Mouse (Mus musculus) left cerebral cortex, adult 6 months (tissue): ENCODE data around the gene Rasip1. TPM values are rescaled to one million over a fixed set of nuclear protein-coding genes. Genes with fewer than 3 reads are reported as not detected.

Source experiments
- long read RNA-seq, 2 experiments: library from polyadenylated mRNA; unstranded; transcript quantifications; one replicate each; pipeline ENCODE4 v2.0.0; 2019 to 2020
- polyA plus RNA-seq: library from polyadenylated mRNA; unstranded; fragments of <200 nt; fragmentation: Nextera tagmentation; gene quantifications from 2 replicates; pipeline ENCODE4 v1.2.3, GENCODE M21; 2021

The Rasip1 gene
- polyA plus RNA-seq, result 1.8 and 2.5 TPM in 2 replicates
- long read RNA-seq, experiment 1, partial matches to known transcripts, result 25 of 27 reads
- long read RNA-seq, experiment 1, other reads (novel, unspliced or antisense), result 2 of 27 reads
- long read RNA-seq, experiment 2, partial matches to known transcripts, result 2 of 3 reads
- long read RNA-seq, experiment 2, other reads (novel, unspliced or antisense), result 1 of 3 reads

GRCm38 (mm10) chr7:45627261-45627660 is at the start of gene Rasip1:
Gene Rasip1 (plus strand): TSS chr7:45627488.

GRCm38 (mm10) chr7:45617042-45617695 is 10.1 kb upstream of the Rasip1 start, which contains the start of gene Fut1:
Gene Fut1 (plus strand): TSS chr7:45617289.

GRCm38 (mm10) chr7:45621443-45621842 is 5.8 kb upstream of the Rasip1 start, which contains the start of gene Izumo1:
Gene Izumo1 (plus strand): TSS chr7:45621811.

GRCm38 (mm10) chr7:45639561-45640027 is 12.3 kb downstream of the Rasip1 start, which contains the start of gene Mamstr:
Gene Mamstr (plus strand): TSS chr7:45639977.

GRCm38 (mm10) chr7:45666161-45666560 is 38.9 kb downstream of the Rasip1 start, which contains the start of gene Fut2:
Gene Fut2 (minus strand): TSS chr7:45666394.

GRCm38 (mm10) chr7:45683396-45684050 is 56.2 kb downstream of the Rasip1 start, which contains the start of gene Ntn5:
Gene Ntn5 (plus strand): TSS chr7:45684022.

Other genes with a start within 250 kb of the Rasip1 start
- gene Snrnp70, start 231.7 kb upstream of the Rasip1 start, polyA plus RNA-seq, result 34.4 and 37.7 TPM in 2 replicates
- gene Kcna7, start 221.8 kb upstream of the Rasip1 start, polyA plus RNA-seq, result not detected in 2 replicates
- 0.10 TPM in 1 of 2 replicates, not detected in the other for gene Ntf5, start 213.8 kb upstream of the Rasip1 start, polyA plus RNA-seq
- 0.19 TPM in 1 of 2 replicates, not detected in the other for gene Lhb, start 206.7 kb upstream of the Rasip1 start, polyA plus RNA-seq
- gene Gys1, start 192.6 kb upstream of the Rasip1 start, polyA plus RNA-seq, result 8.9 and 9.1 TPM in 2 replicates
- gene Ruvbl2, start 189.4 kb upstream of the Rasip1 start, polyA plus RNA-seq, result 34.4 and 45.9 TPM in 2 replicates
- 1,322 and 1,591 TPM in 2 replicates for gene Ftl1, start 167.6 kb upstream of the Rasip1 start, polyA plus RNA-seq
- 94.9 and 121 TPM in 2 replicates for gene Bax, start 160.6 kb upstream of the Rasip1 start, polyA plus RNA-seq
- 0.08 and 0.17 TPM in 2 replicates for gene Tulp2, start 145.6 kb upstream of the Rasip1 start, polyA plus RNA-seq
- not detected in 2 replicates for gene Gm45808, start 140.7 kb upstream of the Rasip1 start, polyA plus RNA-seq
- 3.8 TPM in 2 replicates for gene Dhdh, start 138.7 kb upstream of the Rasip1 start, polyA plus RNA-seq
- 48.4 and 64.7 TPM in 2 replicates for gene Nucb1, start 117.1 kb upstream of the Rasip1 start, polyA plus RNA-seq
- 18.3 and 18.8 TPM in 2 replicates for gene Ppp1r15a, start 101.2 kb upstream of the Rasip1 start, polyA plus RNA-seq
- gene Plekha4, start 101.2 kb upstream of the Rasip1 start, polyA plus RNA-seq, result 3.8 and 7.2 TPM in 2 replicates
- 0.36 and 0.38 TPM in 2 replicates for gene Hsd17b14, start 72.6 kb upstream of the Rasip1 start, polyA plus RNA-seq
- 6.9 and 8.4 TPM in 2 replicates for gene Bcat2, start 57.3 kb upstream of the Rasip1 start, polyA plus RNA-seq
- 0.22 and 0.24 TPM in 2 replicates for gene Fgf21, start 12.0 kb upstream of the Rasip1 start, polyA plus RNA-seq
- 0.06 and 0.07 TPM in 2 replicates for gene Fut1, start 10.2 kb upstream of the Rasip1 start, polyA plus RNA-seq
- gene Izumo1, start 5.7 kb upstream of the Rasip1 start, polyA plus RNA-seq, result not detected in 2 replicates
- 0.89 and 2.4 TPM in 2 replicates for gene Mamstr, start 12.5 kb downstream of the Rasip1 start, polyA plus RNA-seq
- gene Fut2, start 38.9 kb downstream of the Rasip1 start, polyA plus RNA-seq, result 0.06 and 0.09 TPM in 2 replicates
- gene Ntn5, start 56.5 kb downstream of the Rasip1 start, polyA plus RNA-seq, result 6.5 and 9.8 TPM in 2 replicates
- gene Sec1, start 66.9 kb downstream of the Rasip1 start, polyA plus RNA-seq, result 0.26 and 0.38 TPM in 2 replicates
- gene Car11, start 72.4 kb downstream of the Rasip1 start, polyA plus RNA-seq, result 74.9 and 93.1 TPM in 2 replicates
- 30.2 and 130 TPM in 2 replicates for gene Dbp, start 77.6 kb downstream of the Rasip1 start, polyA plus RNA-seq
- 335 and 337 TPM in 2 replicates for gene Rpl18, start 88.0 kb downstream of the Rasip1 start, polyA plus RNA-seq
- gene Sphk2, start 90.5 kb downstream of the Rasip1 start, polyA plus RNA-seq, result 4.9 and 10.6 TPM in 2 replicates
- 0.08 and 0.22 TPM in 2 replicates for gene Fam83e, start 93.7 kb downstream of the Rasip1 start, polyA plus RNA-seq
- gene Spaca4, start 98.3 kb downstream of the Rasip1 start, polyA plus RNA-seq, result not detected in 2 replicates
- gene Lmtk3, start 156.2 kb downstream of the Rasip1 start, polyA plus RNA-seq, result 3.9 and 10.6 TPM in 2 replicates
- 22.5 and 23.3 TPM in 2 replicates for gene Sult2b1, start 157.2 kb downstream of the Rasip1 start, polyA plus RNA-seq
- gene Cyth2, start 187.1 kb downstream of the Rasip1 start, polyA plus RNA-seq, result 173 and 183 TPM in 2 replicates
- gene Kcnj14, start 197.3 kb downstream of the Rasip1 start, polyA plus RNA-seq, result 2.0 and 2.3 TPM in 2 replicates
- 16.1 and 22.0 TPM in 2 replicates for gene Grwd1, start 203.5 kb downstream of the Rasip1 start, polyA plus RNA-seq
- 49.0 and 49.6 TPM in 2 replicates for gene Kdelr1, start 245.3 kb downstream of the Rasip1 start, polyA plus RNA-seq